Mouse (Mus musculus): ENCODE measurements around the gene Crls1. TPM values are rescaled to one million over a fixed set of nuclear protein-coding genes. Genes with fewer than 3 reads are reported as not detected.

Crls1 gene
- polyA plus RNA-seq (2012; rRNA removed) = 24.5 and 29.8 TPM in 2 replicates

DNA sequence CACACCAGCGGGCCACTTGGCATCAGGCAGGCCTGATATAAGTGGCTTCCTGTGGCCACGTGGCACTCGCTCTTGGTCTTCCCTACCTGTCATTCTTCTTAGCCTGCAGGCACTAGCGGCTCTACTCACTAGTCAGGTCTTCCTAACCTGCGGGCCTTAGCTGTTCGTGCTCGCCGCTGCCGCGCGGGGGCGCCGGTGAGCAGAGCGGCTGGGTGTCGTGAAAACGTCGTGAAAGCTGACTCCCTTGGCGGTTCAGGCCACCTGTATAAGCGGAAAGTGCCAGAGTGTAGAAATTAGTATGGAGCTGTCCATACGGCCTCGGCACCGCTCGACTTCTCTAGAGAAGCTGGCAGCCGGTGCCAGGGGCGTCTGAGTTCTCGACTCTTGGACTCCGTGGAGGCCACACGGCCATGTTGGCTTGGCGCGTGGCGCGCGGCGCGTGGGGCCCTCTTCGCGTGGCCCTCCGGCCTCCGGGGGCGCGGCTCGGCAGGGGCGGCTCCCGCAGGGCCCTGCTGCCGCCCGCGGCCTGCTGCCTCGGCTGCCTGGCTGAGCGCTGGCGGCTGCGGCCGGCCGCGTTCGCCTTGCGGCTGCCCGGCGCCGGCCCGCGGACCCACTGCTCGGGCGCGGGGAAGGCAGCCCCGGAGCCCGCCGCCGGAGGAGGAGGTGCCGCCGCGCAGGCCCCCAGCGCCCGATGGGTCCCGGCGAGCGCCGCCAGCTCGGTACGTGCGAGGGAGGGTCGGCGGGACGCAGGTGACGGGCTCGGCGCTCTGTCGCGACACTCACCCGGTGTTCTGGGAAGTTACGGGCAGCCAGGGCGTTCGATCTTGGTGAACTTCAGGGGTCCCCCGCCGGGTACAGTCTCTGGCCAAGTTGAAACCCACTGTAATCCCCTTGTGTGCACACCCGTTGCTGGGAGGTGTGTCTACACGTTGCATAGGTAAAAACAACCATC is at the start of gene Crls1:
Gene Crls1 (plus strand): TSS at position 260 of the 952 bp plus-strand sequence.

DNA sequence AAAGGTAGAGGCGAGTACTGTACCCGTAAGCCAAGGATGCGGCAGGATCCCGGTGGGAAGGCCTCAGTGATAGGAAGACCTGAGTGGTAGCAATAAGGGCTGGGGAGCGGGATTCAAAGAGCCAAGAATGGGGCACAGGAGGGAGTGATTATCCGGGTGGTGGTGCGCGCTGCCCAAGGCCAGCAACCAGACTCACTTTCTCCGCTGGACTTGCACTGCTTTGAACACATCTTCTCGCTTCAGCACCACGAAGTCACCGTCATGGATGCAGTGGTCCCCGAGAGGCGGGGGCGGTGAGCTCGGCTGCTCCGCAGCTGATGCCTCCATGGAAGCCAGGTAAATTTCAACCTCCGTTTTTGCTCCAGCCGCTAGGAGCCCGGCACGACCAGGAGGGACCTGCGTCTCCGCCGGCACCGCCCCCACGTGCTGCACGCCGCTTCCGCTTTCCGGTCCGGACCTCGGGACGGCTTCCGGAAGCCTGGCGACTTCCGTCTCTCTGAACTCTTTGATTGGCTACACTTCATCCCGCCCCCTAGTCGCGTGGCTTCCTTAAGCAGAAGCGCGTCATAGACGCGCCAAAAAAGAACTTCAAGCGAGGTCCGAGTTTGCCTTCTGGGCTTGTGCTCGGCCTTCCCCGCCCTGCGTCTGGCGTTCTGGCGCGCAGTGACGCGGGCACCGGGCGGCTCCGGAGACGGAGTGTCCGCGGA is 30.7 kb upstream of the Crls1 start, which contains the start of the genes Trmt6 and Mcm8:
Gene Trmt6 (minus strand): TSS at position 448 of the 707 bp plus-strand sequence.
Gene Mcm8 (plus strand): TSS at position 534 of the 707 bp plus-strand sequence.

DNA sequence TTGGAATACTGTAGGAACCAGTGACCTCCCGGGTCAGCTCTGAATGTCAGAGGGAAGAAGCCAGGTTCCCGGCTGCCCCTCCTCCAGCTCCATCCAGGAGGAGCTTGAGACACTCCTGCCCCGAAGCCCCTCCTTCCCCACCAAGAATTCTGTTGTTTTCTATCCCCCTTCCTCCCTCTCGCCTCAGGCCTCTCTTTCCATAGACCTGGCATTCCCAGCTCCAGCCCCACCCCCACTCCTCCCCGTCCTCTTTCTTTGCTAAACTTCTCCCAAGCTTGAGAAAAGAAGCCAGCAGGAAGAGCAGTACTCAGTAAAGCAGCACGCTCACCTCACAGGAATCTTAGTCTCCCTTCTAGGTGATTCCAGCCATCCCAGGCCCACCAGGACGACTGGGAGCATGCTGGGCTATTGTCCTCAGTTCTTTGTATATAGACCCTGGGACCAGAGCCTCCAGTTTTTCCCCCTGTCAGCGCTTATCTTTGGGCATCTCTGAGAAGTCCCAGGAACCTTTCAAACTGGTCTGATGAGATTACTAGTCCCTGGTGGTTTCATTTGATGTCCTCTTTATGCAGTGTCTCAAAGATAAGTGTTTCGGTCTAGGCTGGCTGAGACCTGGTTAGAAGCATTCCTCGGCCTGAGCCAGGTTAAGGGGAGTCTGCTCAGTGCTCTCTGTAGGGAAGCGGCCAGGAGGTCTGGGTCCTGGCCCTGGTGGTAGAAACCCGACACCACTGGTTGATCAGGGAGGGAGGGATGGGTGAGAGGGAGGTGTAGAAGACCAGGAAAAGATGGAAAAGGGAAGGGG is 34.6 kb downstream of the Crls1 start, which contains the start of gene Lrrn4:
Gene Lrrn4 (minus strand): TSS at position 48 of the 802 bp plus-strand sequence.

Other genes with a start within 250 kb of the Crls1 start
- 23.2 and 25.1 TPM in 2 replicates for gene Shld1, start 159.7 kb upstream of the Crls1 start, polyA plus RNA-seq (2012; rRNA removed)
- gene Chgb, start 65.4 kb upstream of the Crls1 start, polyA plus RNA-seq (2012; rRNA removed) = 34.1 and 39.6 TPM in 2 replicates
- 29.4 and 31.0 TPM in 2 replicates for gene Trmt6, start 30.6 kb upstream of the Crls1 start, polyA plus RNA-seq (2012; rRNA removed)
- 6.5 and 7.9 TPM in 2 replicates for gene Mcm8, start 30.5 kb upstream of the Crls1 start, polyA plus RNA-seq (2012; rRNA removed)
- gene Lrrn4, start 34.2 kb downstream of the Crls1 start, polyA plus RNA-seq (2012; rRNA removed) = 0.09 and 0.10 TPM in 2 replicates
- gene Fermt1, start 99.2 kb downstream of the Crls1 start, polyA plus RNA-seq (2012; rRNA removed) = 0.04 and 0.63 TPM in 2 replicates

All from central nervous system, embryonic 14 days (tissue).